Mouse (Mus musculus) intestine, embryonic 16.5 days (tissue): ENCODE data around the gene Naif1. TPM values are rescaled to one million over a fixed set of nuclear protein-coding genes. Genes with fewer than 3 reads are reported as not detected.

Source experiments
- ATAC-seq: fragments of 200-750 bp; cut with Nextera tagmentation; 2 replicates; pipeline ENCODE4 v1.8.0; 2017; ENCODE audit warnings: moderate TSS enrichment, moderate library complexity
- H3K27ac ChIP-seq: fragments of 300-500 bp; sonication (generic); 2 replicates; pipeline ENCODE4 v1.5.1; 2014; ENCODE audit warnings: mild to moderate bottlenecking, low read length
- H3K27me3 ChIP-seq: fragments of 300-500 bp; sonication (generic); replicated peaks from 2 replicates; pipeline ENCODE4 v1.6.1; 2014; ENCODE audit warnings: low read length, control low read depth, mixed read lengths; ENCODE audit not compliant: control insufficient read depth, insufficient read depth
- H3K36me3 ChIP-seq: fragments of 300-500 bp; sonication (generic); 2 replicates; pipeline ENCODE4 v1.6.1; 2014; ENCODE audit warnings: low read length, control low read depth; ENCODE audit not compliant: control insufficient read depth, insufficient read depth
- H3K4me1 ChIP-seq: fragments of 300-500 bp; sonication (generic); 2 replicates; pipeline ENCODE4 v1.6.1; 2014; ENCODE audit warnings: low read length, control low read depth, mixed read lengths; ENCODE audit not compliant: control insufficient read depth, insufficient read depth
- H3K4me2 ChIP-seq: fragments of 300-500 bp; sonication (generic); 2 replicates; pipeline ENCODE4 v1.6.1; 2014; ENCODE audit warnings: low read depth, low read length, control low read depth
- H3K4me3 ChIP-seq: fragments of 300-500 bp; sonication (generic); 2 replicates; pipeline ENCODE4 v1.5.1; 2014; ENCODE audit warnings: mild to moderate bottlenecking, low read length
- H3K9ac ChIP-seq: fragments of 300-500 bp; sonication (generic); 2 replicates; pipeline ENCODE4 v1.6.1; 2014; ENCODE audit warnings: low read depth, low read length
- H3K9me3 ChIP-seq: fragments of 300-500 bp; sonication (generic); 2 replicates; pipeline ENCODE4 v1.6.1; 2016; ENCODE audit warnings: low read length, control low read depth; ENCODE audit not compliant: control insufficient read depth
- WGBS: fragments of 180-500 bp; shearing (Covaris S2); extraction: QIAGEN DNeasy Blood & Tissue Kit; methylation state at CpG from one replicate; pipeline ENCODE4 v1.1.7; 2014; 5-methylcytosine and 5-hydroxymethylcytosine counted together
- polyA plus RNA-seq: library from polyadenylated mRNA; unstranded; fragments of >200 nt; fragmentation: Nextera tagmentation; extraction: Ambion mirVana; gene quantifications from 2 replicates; pipeline ENCODE4 v1.2.1, GENCODE M21; 2015

Gene Naif1
- polyA plus RNA-seq, 1 experiment from 2014 or later, result 5.3 TPM

DNA sequence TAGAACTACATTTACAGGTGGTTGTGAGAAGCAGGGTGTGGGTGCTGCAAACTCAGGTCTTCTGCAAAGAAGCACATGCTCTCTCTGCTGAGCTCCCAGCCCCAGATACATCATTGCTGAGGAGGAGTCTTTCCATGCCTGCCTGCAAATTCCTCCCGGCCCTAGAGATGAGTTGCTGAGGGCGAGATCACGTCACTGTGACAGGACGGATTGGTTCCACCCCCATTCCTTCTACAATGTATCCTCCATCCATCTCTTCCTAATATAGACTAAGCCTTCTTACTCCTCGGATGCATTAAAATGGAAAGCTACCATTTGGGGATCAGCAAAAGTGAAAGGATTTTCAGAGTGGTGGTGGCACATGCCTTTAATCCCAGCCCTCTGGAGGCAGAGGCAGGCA, 24.7 kb upstream of the Naif1 start:
- no peak overlapping the region for H3K4me3 ChIP-seq
- no peak overlapping the region for H3K9ac ChIP-seq
- H3K27me3 ChIP-seq, result no peaks in the 10 kb centered on the region
- H3K9me3 ChIP-seq, result no peaks in the 10 kb centered on the region
- H3K36me3 ChIP-seq, result no peaks in the 10 kb centered on the region
- WGBS, result 56% methylated on average over 5 of the region's 5 CpGs
- peak overlapping the region; percentile 96 for H3K27ac ChIP-seq
- ATAC-seq, result no peak
- peaks cover 73% of the 10 kb centered on the region for H3K4me1 ChIP-seq
- no peak overlapping the region for H3K4me2 ChIP-seq

- ATAC-seq, result no peak
- Histone ChIP-seq H3K4me3 (no peak overlapping the region), H3K27me3 (no peaks in the 10 kb centered on the region), H3K4me1 (peaks cover 75% of the 10 kb centered on the region), H3K4me2 (no peak overlapping the region), H3K9ac (no peak overlapping the region), H3K36me3 (no peaks in the 10 kb centered on the region), H3K27ac (peak overlapping the region; percentile 1; the same call in 1 of the 2 replicates), H3K9me3 (no peaks in the 10 kb centered on the region)
- 91% methylated on average over 1 of the region's 1 CpGs for WGBS
Measured at GRCm38 (mm10) chr2:32426141-32426540, 24.1 kb upstream of the Naif1 start.

DNA sequence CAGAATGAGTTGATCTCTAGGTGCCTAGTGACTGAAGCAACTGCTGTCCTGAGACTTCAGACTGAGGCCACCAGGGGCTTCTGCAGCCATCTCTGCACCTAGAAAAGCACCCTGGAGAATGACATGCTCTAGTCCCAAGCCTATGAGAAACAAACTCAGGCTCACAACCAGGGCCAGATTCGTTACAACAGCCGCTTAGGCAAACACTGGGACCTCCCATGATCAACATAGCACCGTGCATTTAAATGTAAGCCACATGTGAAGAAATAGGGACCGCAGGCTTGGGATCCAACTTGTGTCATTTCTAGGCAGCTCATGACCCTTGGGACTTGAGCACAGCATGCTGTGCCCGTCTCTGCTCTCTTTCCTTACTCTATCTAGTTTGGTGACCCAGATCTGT, 22.5 kb upstream of the Naif1 start:
- Histone ChIP-seq H3K27ac (peak overlapping the region; percentile 29), H3K36me3 (no peaks in the 10 kb centered on the region), H3K27me3 (no peaks in the 10 kb centered on the region), H3K4me2 (no peak overlapping the region), H3K4me3 (no peak overlapping the region), H3K9me3 (no peaks in the 10 kb centered on the region), H3K4me1 (peaks cover 70% of the 10 kb centered on the region), H3K9ac (0 out of 2 replicates have a peak overlapping the region, but pooled peaks have one; percentile 17)
- 68% methylated on average over 5 of the region's 5 CpGs for WGBS
- no peak for ATAC-seq

DNA sequence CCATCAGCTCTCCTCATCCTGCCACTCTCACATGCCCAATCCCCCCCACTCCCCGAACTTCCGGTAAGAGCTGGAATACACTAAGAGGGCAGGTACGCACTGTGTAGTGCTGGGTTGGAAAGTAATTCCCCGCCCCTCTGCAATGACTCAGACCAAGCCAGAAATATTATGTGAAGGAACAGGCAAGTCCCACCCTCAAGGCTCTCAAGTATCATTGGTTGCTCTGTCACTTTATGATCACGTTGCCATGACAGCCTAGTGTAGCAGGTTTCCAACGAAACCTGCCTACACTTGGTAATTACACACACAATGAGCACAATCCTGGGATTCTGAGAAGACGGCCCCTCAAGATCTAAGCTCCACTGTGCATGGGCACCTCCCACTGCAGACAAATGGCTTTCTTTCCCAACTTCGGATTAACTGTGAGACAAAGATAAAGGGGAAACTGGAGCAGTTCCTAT, 22.0 kb upstream of the Naif1 start:
- 0 out of 2 replicates have a peak overlapping the region, but pooled peaks have one; percentile 17 for H3K9ac ChIP-seq
- H3K4me2 ChIP-seq, result peak overlapping the region; percentile 33
- no peaks in the 10 kb centered on the region for H3K27me3 ChIP-seq
- 0 out of 2 replicates have a peak overlapping the region, but pooled peaks have one; percentile 7 for H3K4me3 ChIP-seq
- H3K36me3 ChIP-seq, result no peaks in the 10 kb centered on the region
- peaks cover 64% of the 10 kb centered on the region for H3K4me1 ChIP-seq
- peak overlapping the region; percentile 67 for H3K27ac ChIP-seq
- no peaks in the 10 kb centered on the region for H3K9me3 ChIP-seq
- WGBS, result 33% methylated on average over 8 of the region's 8 CpGs
- ATAC-seq, result peak; percentile 84

DNA sequence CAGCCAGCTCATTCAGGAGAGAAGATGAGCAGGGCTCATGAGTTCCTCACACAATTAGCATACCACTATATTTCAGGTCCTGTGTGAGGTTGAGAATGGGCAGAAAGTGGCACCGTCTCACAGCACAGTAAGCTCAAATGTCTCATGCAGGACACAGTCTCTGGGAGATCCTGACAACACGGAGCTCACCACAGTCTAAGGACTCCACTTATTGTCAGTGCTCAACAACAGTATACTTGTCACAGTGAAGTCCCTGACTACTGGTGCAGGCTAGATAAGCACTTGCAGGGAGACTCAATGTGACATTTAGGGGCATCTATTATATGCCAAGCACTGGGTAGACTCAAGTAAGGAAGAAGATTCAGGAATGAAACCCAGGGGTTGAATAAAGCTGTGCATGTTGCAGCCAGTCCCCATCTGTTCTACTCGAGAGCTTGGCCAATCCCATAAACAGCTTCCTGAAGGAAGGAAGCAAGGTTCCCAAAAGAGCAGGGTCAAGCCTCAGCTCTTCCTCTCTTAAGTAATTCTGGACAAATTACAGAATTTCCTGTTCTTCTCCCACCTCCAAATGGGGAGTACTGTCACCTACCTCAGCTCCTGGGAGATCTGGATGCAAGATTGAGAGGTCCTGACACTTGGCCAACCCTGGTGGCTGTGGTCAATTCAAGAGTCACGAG, 20.9 kb upstream of the Naif1 start:
- no peak for ATAC-seq
- 74% methylated on average over 4 of the region's 4 CpGs for WGBS
- no peaks in the 10 kb centered on the region for H3K9me3 ChIP-seq
- peak overlapping the region; percentile 12; the same call in 1 of the 2 replicates for H3K9ac ChIP-seq
- H3K27ac ChIP-seq, result peak overlapping the region; percentile 67; the same call in 1 of the 2 replicates
- H3K4me2 ChIP-seq, result no peak overlapping the region; the same call in 1 of the 2 replicates
- no peak overlapping the region for H3K4me3 ChIP-seq
- peaks cover 55% of the 10 kb centered on the region for H3K4me1 ChIP-seq
- H3K36me3 ChIP-seq, result no peaks in the 10 kb centered on the region
- H3K27me3 ChIP-seq, result no peaks in the 10 kb centered on the region

GRCm38 (mm10) chr2:32430701-32431676, 19.3 kb upstream of the Naif1 start:
- Histone ChIP-seq H3K9ac (peak overlapping the region; percentile 60), H3K4me2 (peak overlapping the region; percentile 59), H3K4me3 (peak overlapping the region; percentile 43), H3K27me3 (no peaks in the 10 kb centered on the region), H3K4me1 (peaks cover 42% of the 10 kb centered on the region), H3K36me3 (no peaks in the 10 kb centered on the region), H3K27ac (peak overlapping the region; percentile 57), H3K9me3 (no peaks in the 10 kb centered on the region)
- WGBS, result 11% methylated on average over 18 of the region's 18 CpGs
- peak; percentile 76 for ATAC-seq

DNA sequence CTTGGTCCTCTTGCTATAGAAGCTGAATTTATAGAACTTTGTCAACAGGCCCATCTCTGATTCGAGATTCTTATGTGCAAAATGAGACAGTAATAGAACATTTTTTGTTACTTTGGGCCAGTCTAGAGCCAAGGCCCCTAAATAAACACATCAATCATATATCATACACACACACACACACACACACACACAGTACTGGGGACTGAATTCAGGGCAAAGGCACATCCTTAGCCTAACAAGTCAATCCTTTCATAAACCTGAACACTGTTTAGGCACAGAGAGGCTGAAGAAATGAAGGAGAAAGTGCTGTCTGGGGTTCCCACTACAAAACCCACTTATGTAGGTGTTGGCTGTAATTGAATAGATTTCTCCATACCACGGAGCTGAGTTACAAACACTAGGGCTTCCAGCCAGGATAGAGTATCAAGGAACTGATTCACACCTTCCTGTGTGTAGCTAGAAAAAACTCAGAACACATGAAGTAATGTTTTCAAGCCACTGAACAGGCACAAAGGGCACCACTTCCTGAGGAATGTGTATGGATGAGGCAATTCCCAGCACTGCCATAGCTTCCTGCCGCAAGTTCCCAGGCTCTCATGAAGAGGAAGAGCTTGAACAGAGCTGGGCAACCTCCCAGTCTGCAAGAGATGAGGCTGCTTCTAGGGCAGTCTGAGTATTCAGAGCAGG, 13.4 kb upstream of the Naif1 start:
- Histone ChIP-seq H3K4me1 (peaks cover 31% of the 10 kb centered on the region), H3K9ac (no peak overlapping the region), H3K4me2 (no peak overlapping the region), H3K27ac (peak overlapping the region; percentile 55), H3K36me3 (no peaks in the 10 kb centered on the region), H3K9me3 (no peaks in the 10 kb centered on the region), H3K27me3 (no peaks in the 10 kb centered on the region), H3K4me3 (no peak overlapping the region)
- peak; percentile 34; the same call in 1 of the 2 replicates for ATAC-seq
- WGBS, result 50% methylated on average over 3 of the region's 3 CpGs

- Histone ChIP-seq H3K4me2 (no peak overlapping the region), H3K4me3 (no peak overlapping the region), H3K27me3 (no peaks in the 10 kb centered on the region), H3K4me1 (peaks cover 38% of the 10 kb centered on the region), H3K27ac (peak overlapping the region; percentile 55), H3K9me3 (no peaks in the 10 kb centered on the region), H3K9ac (no peak overlapping the region), H3K36me3 (no peaks in the 10 kb centered on the region)
- no peak for ATAC-seq
- WGBS, result 78% methylated on average over 2 of the region's 2 CpGs
Measured at GRCm38 (mm10) chr2:32437612-32438166, 12.6 kb upstream of the Naif1 start.
